Mouse (Mus musculus): ENCODE data around the gene Tuft1.

The Tuft1 gene

DNA sequence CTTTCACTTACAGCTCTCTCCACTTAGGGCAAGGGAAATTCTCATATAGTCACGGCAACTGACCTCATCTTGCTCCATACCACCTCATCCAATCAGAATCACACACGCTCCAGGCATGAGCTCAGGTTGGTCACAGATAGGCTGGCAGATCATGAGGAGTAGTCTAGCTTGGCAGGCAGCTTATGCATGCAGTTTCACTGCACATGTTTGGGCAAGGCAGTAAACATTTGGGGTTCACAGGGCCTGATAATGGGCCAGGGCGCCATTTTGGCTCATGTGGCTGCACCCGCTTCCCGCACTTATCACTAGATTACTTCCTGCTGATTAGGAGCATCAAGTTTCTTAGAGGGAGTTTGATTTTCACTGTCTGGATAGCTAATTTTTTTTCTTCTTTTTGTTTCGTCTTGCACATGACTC is 62.8 kb downstream of the Tuft1 start:
- no peak for DNase-seq (ENCODE audit: low spot score)

DNA sequence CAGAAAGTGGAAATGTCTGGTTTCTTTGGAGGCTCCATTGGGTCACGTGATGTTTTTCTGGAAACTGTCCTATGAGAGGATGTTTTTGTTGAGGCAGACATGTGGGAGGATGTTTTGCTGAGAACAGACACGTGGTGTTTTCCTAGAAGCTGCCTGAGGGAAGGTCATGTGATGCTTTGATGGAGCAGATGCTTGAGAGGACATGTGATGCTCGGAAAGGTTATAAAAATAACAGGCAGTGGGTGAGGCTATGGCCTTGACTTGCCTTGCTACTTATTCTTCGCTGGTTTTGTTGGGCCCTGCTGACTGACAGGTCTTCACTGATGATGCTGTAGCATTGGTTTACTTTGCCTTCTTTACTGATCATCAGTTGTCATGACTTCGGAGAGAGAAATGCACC is 67.6 kb downstream of the Tuft1 start:
- DNase-seq (ENCODE audit: low spot score), result no peak

DNA sequence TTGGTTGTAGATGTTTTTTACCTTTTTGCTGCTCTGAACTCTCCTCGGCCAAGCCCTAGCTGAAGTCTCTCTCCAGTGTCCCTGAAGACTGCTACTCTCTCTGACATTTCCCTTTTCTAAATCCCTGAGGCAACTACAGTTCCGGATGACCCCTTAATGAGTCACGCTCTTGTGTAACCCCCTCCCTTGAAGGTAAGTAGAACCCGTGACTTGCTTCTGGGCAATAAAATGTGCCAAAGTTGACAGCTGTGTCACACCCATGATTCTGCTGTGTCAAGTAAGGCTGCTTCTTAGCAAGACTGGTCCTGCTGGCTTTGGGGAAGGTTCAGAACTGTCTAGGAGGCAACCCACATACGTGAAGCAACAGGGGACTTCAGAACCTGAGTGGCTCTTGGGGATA is 70.7 kb downstream of the Tuft1 start:
- DNase-seq (ENCODE audit: low spot score), result no peak

DNA sequence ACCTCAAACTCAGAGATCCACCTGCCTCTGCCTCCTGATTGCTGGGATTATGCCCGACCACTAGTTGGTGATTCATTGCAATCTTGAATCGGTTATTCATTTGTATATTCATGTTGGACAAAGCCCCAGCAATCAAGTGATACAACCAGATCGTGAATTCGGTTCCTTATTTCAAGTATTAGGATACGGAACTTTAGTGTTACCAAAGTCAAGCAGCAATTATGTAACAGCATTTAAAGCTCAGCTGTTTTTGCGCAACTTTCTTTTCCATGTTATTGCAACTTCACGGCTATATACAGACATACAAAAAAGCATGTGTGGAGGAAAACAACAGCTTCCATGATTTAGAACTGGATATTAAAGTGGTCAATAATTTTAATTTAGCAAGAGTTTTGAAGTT is 75.7 kb downstream of the Tuft1 start:
- no peak for DNase-seq (ENCODE audit: low spot score)

DNA sequence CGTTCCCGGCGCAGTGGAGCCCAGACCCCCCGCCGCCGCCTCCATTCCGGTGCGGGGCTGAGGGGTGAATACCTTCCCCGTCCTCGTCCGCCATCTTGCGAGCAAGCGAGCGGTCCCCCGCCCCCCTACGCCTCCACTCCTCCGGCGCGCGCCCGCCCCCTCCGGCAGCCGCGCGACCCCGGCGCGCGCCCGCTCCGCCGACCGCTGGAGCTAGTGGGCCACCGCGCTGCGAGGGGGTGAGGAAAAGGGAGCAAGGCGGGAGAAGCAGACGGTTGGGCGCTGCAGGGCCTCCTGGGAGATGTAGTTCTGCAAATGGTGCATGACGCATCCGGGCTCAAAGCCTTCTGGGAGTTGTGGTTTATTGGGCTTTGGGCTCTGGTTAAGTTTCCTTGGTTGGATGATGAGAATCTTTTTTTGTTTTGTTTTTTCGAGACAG is 76.2 kb downstream of the Tuft1 start, which contains the start of gene Snx27:
TSS of gene Snx27 (minus strand) at position 261 of the 436 bp plus-strand sequence.
- DNase-seq (ENCODE audit: low spot score), result peak; percentile 88

DNA sequence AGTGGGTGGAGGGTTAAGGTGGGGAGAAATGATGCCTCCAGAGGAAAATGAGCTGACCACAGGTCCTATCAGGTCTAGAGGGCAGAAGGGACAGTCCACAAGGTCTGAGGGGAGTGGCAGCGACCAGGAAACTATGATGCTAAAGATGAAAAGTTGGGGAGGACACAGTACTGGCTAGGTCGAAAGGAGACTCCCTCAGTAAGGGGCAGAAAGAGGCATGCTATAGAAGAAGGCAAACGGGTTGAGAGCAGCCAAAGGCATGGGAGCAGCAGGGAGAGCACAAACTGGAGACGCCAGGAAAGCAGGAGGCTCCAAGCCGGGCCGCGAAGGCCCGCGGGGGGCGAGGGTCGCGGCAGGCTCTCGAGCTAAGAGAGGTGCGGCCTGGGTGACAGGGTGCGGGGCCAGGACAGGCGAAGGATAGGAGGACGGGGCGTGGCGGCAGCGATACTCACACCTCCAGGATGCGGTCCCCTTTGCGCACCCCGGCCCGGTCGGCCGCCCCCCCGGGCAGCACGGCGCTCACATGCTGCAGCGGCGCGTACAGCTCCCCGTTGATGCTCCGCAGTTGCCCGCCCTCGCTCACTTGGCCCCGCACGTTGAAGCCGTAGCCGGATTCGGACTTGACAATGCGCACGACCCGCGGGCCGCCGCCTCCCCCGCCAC is 76.7 kb downstream of the Tuft1 start:
- no peak for DNase-seq (ENCODE audit: low spot score)

DNA sequence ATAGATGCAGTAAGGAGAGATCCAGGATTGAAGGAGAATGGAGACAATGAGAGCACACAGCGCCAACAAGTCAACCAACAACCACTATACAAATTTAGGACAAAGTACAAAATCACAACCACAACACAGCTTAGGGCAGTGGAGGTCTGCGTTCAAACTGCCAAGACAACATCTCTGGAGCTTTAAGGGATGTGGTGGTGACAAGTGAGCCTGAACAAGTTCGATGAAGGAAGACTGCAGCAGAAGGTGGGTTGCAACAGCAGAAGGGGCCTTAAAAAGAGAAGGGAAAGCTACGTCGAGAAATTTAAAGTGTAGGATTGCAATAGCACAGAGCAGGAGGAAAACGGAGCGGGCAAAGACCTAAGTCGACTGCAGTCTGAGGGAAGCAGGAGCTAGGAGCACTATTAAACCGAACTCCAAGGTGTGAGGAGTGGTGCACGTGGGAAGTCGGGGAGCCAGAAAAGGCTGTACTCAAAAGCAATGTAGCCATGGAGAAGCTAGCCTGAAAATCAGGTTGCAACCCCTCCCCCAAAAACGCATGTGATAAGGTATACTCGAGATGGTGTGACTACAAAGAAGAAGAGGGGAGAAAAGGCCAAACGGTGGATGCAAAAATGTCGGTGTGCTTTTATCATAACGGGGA is 77.4 kb downstream of the Tuft1 start:
- no peak for DNase-seq (ENCODE audit: low spot score)

DNA sequence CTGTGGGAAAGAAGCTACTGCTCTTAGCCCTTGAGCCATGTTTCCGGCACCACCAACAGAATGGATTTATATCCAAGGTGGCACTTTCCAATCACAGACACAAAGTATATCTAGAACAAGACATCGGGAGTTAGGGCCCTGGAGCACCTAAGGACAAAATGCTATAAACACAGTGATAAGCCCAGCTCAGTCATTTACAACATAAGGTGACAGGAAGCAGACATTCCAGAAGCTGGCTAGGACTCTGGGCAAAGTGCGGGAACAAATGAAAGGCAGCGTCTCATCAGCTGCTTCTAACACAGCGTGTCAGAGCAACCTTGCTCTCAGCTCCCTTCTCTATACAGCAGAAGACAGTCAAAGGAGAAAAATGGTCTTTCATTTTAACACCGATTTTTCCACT is 84.2 kb downstream of the Tuft1 start:
- DNase-seq (ENCODE audit: low spot score), result no peak

DNA sequence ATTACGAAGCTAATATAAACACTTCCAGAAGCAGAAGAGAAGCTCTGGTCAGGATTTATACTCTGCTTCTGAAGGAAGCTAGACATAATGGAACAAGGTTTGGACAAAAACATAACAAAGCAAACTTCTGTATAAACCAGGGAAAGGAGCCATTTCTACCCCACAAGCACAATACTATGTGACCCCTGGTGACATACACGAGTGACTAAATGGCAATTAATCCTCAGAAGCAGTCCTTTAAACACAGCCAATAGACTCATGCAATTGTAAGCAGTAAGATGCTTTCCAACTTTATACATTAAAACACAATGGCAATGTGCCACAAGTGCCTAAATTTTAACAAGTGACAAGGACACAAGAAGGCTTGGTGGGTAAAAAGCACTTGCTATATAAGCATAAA is 91.4 kb downstream of the Tuft1 start:
- DNase-seq (ENCODE audit: low spot score), result no peak

DNA sequence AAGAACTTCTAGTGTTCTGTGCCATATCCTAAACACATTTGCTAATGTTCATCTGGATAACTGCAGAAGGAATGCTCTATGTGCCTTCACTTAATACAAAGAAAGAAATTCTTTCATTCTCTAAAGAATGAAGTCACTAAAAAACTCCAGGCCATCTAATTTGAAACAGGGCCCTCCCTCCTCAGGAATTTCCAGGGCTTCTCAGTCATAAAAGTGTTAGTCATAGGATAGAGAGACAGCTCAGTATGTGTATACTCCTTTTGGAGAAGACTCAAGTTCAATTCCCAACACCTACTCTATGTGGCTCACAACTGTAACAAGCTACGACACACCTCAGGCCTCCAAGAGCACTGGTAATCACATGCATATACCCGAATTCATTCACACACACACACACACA is 93.1 kb downstream of the Tuft1 start:
- no peak for DNase-seq (ENCODE audit: low spot score)

DNA sequence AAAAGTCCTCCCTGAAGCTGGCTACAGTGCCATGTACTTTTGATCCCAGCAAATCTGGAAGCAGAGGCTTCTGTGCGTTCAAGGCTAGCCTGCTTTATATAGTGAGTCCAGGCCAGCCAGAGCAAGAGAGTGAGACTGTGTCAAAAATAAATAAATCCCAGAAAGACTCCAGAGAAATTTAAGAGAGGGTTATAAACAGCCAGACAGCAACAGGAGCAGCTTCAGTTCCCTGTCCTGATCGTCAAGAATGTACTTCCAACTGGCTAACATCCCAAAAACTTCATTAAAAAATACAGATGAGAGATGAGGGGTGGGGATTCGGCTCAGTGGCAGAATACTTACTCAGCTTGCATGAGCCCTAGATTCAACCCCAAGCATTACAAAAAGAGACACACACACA is 93.5 kb downstream of the Tuft1 start:
- no peak for DNase-seq (ENCODE audit: low spot score)

DNA sequence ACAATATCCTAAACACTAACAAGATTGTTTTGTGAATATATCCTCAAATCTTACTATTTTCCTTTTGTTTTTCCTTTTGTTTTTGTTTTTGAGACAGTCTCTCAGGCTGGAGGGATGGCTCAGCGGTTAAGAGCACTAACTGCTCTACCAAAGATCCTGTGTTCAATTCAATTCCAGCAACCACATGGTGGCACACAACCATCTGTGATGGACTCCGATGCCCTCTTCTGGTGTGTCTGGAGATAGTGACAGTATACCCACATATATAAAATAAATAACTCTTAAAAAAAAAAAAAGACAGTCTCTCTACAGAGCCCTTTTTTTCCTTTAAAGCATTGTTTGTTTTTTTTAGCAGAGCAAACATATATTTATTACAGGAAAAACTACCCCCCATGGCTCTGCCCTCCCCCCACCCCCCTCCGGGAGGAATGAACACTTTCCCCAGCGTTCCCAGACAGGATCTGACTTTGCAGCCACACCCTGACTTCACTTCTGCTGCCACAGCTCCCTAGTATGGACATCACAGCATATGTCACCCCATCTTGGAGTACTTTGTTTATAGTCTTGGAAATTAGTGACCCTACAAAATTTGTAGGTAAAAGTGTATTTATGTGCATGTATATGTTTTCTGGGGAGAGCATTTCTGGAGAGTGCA is 94.2 kb downstream of the Tuft1 start:
- DNase-seq (ENCODE audit: low spot score), result no peak

DNA sequence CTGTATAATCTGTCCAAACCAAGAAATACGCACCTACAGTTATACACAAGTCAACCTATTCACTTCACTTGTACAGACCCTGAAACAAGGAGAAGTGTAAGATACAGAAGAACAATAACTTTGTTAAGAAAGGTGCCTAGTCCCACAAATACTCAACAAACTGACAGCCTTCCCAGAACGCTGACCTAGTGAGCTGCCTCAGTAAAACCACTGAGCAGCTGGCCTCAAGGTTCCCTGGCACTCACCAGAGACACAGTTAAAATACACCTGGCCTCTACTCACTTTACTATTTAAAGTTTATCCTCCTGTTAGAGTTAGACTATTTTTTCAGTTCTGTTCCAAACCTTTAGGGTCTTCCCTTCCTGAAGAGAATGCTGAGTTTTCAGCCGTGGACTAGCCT is 95.5 kb downstream of the Tuft1 start:
- DNase-seq (ENCODE audit: low spot score), result no peak

All from testis, postnatal 10 days (tissue).